Mouse (Mus musculus): ENCODE measurements at regions not wholly inside any gene's neighbourhood (a gene's known extent, or its start where the extent isn't known, plus 50 kb on each side); places are given as distances from the start of the nearest gene placed in this dataset.

DNA sequence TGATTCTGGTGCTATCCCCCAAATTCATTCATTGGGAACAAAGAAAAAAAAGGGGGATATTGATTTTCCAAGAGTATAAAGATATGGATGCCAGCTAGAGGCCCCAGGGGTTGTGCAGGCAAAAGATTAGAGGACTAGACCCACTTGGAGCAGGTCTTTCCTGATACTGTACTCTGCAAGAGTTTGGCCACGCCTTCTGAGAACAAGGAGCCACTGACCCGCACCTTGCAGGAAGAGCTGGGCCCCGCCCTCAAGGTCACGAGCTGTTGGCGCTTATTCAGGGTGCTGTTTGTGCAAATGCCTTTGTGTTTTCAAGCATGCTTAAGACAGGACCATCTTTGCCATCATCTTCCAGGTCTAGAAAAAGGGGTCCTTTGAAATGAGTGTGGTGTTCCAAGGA lies 54.5 kb upstream of the Slc7a1 start:
- TF ChIP-seq POLR2A (IDR thresholded peaks at IDR 0.05; ENCODE audit: borderline replicate concordance, low read depth, low read length) (no peak), CTCF (IDR thresholded peaks at IDR 0.05; ENCODE audit: low read depth, low read length) (no peak)
